Mouse (Mus musculus) bone marrow, adult 2 months (tissue): ENCODE results near the gene Rspry1. TPM values are rescaled to one million over a fixed set of nuclear protein-coding genes. Genes with fewer than 3 reads are reported as not detected.

Experiments
- H3K27ac ChIP-seq: fragments of 200-500 bp; 2 replicates; pipeline ENCODE4 v1.5.1; 2012; ENCODE audit warnings: low read depth, mild to moderate bottlenecking, control low read depth, inconsistent platforms, low read length; ENCODE audit not compliant: control insufficient read depth, poor library complexity, insufficient read depth
- H3K4me1 ChIP-seq: fragments of 200-500 bp; 2 replicates; pipeline ENCODE4 v1.6.1; 2011; ENCODE audit warnings: low read length; ENCODE audit not compliant: control insufficient read depth, insufficient read depth
- H3K4me3 ChIP-seq: fragments of 200-500 bp; replicated peaks from 2 replicates; pipeline ENCODE3; 2011; ENCODE audit warnings: mild to moderate bottlenecking, low read depth, low read length, control low read depth; ENCODE audit not compliant: control insufficient read depth
- CTCF ChIP-seq: fragments of 200-500 bp; IDR thresholded peaks from 2 replicates; pipeline ENCODE4 v1.5.1; 2011; ENCODE audit warnings: low read length, control low read depth; ENCODE audit not compliant: control insufficient read depth, insufficient read depth
- POLR2A ChIP-seq: fragments of 200-500 bp; IDR thresholded peaks from 2 replicates; pipeline ENCODE4 v1.6.1; 2011; ENCODE audit warnings: low read depth, mild to moderate bottlenecking, control low read depth, low read length, borderline replicate concordance; ENCODE audit not compliant: control insufficient read depth
- WGBS: fragments of 180-500 bp; shearing (Covaris S2); methylation state at CpG from one replicate; pipeline ENCODE4 v1.1.7; 2018; 5-methylcytosine and 5-hydroxymethylcytosine counted together
- polyA plus RNA-seq: library from polyadenylated mRNA; stranded (reverse); fragments of >200 nt; gene quantifications from 2 replicates; pipeline ENCODE4 v1.2.4, GENCODE M21; 2011; ENCODE audit warnings: low replicate concordance; ENCODE audit not compliant: missing spikeins, insufficient read depth, insufficient read length

Gene Rspry1
- polyA plus RNA-seq, 1 experiment, result 9.5 TPM

DNA sequence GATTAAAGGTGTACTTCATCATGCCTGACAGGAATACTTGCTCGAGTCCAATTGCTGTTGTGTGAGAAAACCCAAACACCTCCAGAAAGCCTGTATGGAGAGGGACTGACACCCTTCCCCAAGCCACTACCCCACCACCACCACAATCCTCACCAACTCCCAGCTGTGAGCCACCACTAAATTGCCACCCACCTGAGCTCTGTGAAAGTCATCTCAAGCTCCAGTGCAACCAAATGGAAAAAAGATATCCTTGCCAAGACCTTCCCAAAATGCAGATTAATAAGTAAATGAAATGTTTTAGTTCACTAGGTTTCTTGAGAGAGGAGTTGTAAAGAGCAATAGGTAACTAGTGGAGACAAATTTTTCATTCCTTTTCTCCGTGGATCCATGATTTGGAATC, 63.0 kb downstream of the Rspry1 start:
- WGBS, result 75% methylated on average over 2 of the region's 2 CpGs
- no peak for TF ChIP-seq POLR2A
- no peak for TF ChIP-seq CTCF
- H3K4me3 ChIP-seq, result no peak overlapping the region
- no peak overlapping the region for H3K27ac ChIP-seq
- peaks cover 2% of the 10 kb centered on the region; the same call in 1 of the 2 replicates for H3K4me1 ChIP-seq

- under 1% methylated on average over 74 of the region's 74 CpGs for WGBS
- Histone ChIP-seq H3K4me3 (peak within 1 kb of the TSS; percentile 68), H3K4me1 (peaks cover 2% of the 10 kb centered on the region; the same call in 1 of the 2 replicates), H3K27ac (peak within 1 kb of the TSS; percentile 90)
- peak; percentile 67; the same call in 1 of the 2 replicates for TF ChIP-seq POLR2A
- TF ChIP-seq CTCF, result no peak
Measured at GRCm38 (mm10) chr8:94666456-94667308, 64.9 kb downstream of the Rspry1 start, which contains the start of gene Arl2bp. Gene Arl2bp (plus strand): TSS chr8:94666600.

- WGBS, result 35% methylated on average over 5 of the region's 5 CpGs
- Histone ChIP-seq H3K4me3 (no peak overlapping the region), H3K27ac (no peak overlapping the region), H3K4me1 (no peaks in the 10 kb centered on the region)
- TF ChIP-seq CTCF (no peak), POLR2A (no peak)
Measured at GRCm38 (mm10) chr8:94674384-94674783, 72.6 kb downstream of the Rspry1 start.

- WGBS, result 86% methylated on average over 6 of the region's 6 CpGs
- no peak for TF ChIP-seq CTCF
- no peak for TF ChIP-seq POLR2A
- Histone ChIP-seq H3K4me1 (no peaks in the 10 kb centered on the region), H3K27ac (no peak overlapping the region), H3K4me3 (no peak overlapping the region)
Measured at GRCm38 (mm10) chr8:94675923-94676322, 74.2 kb downstream of the Rspry1 start.

DNA sequence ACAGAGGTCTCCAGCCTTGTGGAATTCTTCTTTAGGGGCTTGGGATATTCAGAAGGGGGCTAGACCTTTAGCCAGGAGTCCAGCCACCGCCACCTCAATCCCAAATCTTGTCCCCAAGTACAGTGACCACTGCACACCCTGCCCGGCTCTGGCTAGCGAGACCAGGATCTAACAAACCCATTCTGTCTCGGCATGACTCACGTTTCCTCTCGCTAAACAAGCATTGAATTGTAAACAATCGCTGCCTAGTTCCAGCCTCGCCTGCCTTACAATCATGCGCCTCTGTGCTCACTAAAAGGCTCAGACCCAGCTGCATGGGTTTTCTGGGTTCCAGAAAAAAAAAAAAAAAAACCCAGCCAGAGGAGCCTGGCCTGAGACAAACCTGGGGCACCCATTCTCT, 76.8 kb downstream of the Rspry1 start:
- H3K4me3 ChIP-seq, result no peak overlapping the region
- TF ChIP-seq CTCF, result no peak
- no peak for TF ChIP-seq POLR2A
- 78% methylated on average over 9 of the region's 9 CpGs for WGBS
- H3K27ac ChIP-seq, result no peak overlapping the region
- H3K4me1 ChIP-seq, result no peaks in the 10 kb centered on the region

GRCm38 (mm10) chr8:94680414-94680813, 78.7 kb downstream of the Rspry1 start:
- no peak overlapping the region for H3K27ac ChIP-seq
- TF ChIP-seq CTCF, result no peak
- no peak for TF ChIP-seq POLR2A
- H3K4me3 ChIP-seq, result no peak overlapping the region
- no peaks in the 10 kb centered on the region for H3K4me1 ChIP-seq
- WGBS, result 80% methylated on average over 3 of the region's 3 CpGs

DNA sequence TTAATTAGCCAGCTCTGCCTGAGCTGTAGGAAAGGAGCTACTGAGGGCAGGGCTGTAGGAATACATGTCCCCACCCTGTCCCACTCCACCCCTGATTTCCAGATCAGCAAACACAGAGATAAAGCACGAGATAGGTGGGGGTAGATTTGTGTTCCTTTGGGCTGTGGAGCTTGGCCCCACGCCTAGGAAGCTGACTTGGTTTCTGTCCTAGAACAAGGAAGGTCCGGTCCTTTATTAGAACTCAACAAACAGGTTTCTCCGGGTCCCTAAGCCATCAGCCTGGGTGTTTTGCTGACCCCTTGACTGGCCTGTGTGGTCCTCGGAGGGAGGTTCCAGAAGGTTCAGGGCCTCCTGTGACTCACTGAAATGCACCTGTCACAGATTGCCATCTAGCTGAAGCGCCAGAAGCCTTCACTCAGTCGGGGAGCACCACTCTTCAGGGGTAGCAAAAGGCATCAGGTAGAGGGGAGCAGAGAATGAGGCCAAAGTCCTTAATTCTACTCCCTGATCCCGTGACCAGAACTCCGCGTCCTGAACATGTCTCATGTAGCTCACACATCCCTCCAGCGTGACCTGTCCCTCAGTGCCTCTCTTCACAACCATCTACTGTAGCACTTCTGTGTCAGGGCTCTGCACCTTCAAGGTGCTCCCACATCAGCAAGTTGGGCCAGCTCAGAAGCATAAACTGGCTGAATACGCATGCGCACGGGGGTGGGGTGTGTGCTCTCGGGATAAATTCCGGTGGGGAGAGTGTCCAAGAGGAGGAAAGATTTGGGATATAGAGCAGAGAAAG, 81.2 kb downstream of the Rspry1 start:
- no peak overlapping the region for H3K4me3 ChIP-seq
- no peak overlapping the region for H3K27ac ChIP-seq
- TF ChIP-seq CTCF (no peak), POLR2A (no peak)
- H3K4me1 ChIP-seq, result no peaks in the 10 kb centered on the region; the same call in 1 of the 2 replicates
- 79% methylated on average over 16 of the region's 16 CpGs for WGBS

DNA sequence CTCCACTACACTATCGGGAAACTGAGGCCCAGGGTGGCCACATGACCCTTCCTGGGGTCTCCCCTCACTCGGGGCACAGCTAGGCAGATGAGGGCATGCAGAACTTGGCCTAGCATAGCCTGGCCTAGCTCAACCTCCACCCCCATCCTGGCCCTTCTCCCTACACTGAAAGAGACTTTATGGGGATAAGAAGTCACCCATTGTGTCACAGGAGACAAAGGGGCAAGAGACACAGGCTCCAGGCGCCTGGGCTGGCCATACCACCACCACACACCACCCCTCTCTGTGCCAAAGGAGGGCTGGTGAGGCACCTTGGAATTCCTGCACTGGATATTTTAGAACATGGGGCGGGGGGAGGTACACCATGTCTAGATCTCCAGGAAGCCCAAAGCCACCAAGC, 82.5 kb downstream of the Rspry1 start:
- whole genome bisulfite sequencing, result 77% methylated on average over 4 of the region's 4 CpGs
- TF ChIP-seq CTCF (no peak), POLR2A (no peak)

More for the DNA sequence above, 82.5 kb downstream of the Rspry1 start:
- Histone ChIP-seq H3K4me1 (no peaks in the 10 kb centered on the region; the same call in 1 of the 2 replicates), H3K27ac (no peak overlapping the region), H3K4me3 (no peak overlapping the region)
